Mouse (Mus musculus): ENCODE results near the gene S1pr5. TPM values are rescaled to one million over a fixed set of nuclear protein-coding genes. Genes with fewer than 3 reads are reported as not detected.

The S1pr5 gene
- polyA plus RNA-seq, 1 experiment from 2014 or later, result 0.08 TPM

- Histone ChIP-seq H3K27ac (ENCODE audit: low read depth) (peak overlapping the region; percentile 95), H3K27me3 (ENCODE audit: insufficient read depth, low read length) (no peaks in the 10 kb centered on the region), H3K9me3 (ENCODE audit: low read length) (no peaks in the 10 kb centered on the region), H3K36me3 (replicated peaks; ENCODE audit: insufficient read depth, low read length) (peaks cover 27% of the 10 kb centered on the region), H3K4me1 (ENCODE audit: insufficient read depth) (peaks cover 29% of the 10 kb centered on the region), H3K9ac (replicated peaks) (peak overlapping the region; percentile 92), H3K4me2 (ENCODE audit: low read depth, low read length) (peak overlapping the region; percentile 84), H3K4me3 (ENCODE audit: low read depth, low read length) (peak overlapping the region; percentile 81)
- 54% methylated on average over 13 of the region's 13 CpGs for WGBS (ENCODE audit: insufficient replicate concordance)
- TF ChIP-seq CTCF (IDR thresholded peaks at IDR 0.05; ENCODE audit: low read depth), result no peak
- 0 out of 2 replicates have a peak, but pooled peaks have one; percentile 5 for TF ChIP-seq EP300 (IDR thresholded peaks at IDR 0.05; ENCODE audit: low read depth)
- ATAC-seq (no peak), DNase-seq (peak; percentile 52)
These were observed 40.4 kb upstream of the S1pr5 start for GRCm38 (mm10) chr9:21288404-21289336.

GRCm38 (mm10) chr9:21287571-21288402 is 39.5 kb upstream of the S1pr5 start, which contains the start of gene Kri1:
Kri1 (minus strand) TSS chr9:21287969.
- ATAC-seq (peak; percentile 64), DNase-seq (peak; percentile 99)
- peaks cover 29% of the 10 kb centered on the region for H3K4me1 ChIP-seq (ENCODE audit: insufficient read depth)
- peak within 1 kb of the TSS; percentile 92 for H3K9ac ChIP-seq (replicated peaks)
- no peaks in the 10 kb centered on the region for H3K27me3 ChIP-seq (ENCODE audit: insufficient read depth, low read length)
- peak within 1 kb of the TSS; percentile 84 for H3K4me2 ChIP-seq (ENCODE audit: low read depth, low read length)
- no peaks in the 10 kb centered on the region for H3K9me3 ChIP-seq (ENCODE audit: low read length)
- H3K4me3 ChIP-seq (ENCODE audit: low read depth, low read length), result peak within 1 kb of the TSS; percentile 81
- peak; percentile 61 for TF ChIP-seq EP300 (IDR thresholded peaks at IDR 0.05; ENCODE audit: low read depth)
- no peak for TF ChIP-seq CTCF (IDR thresholded peaks at IDR 0.05; ENCODE audit: low read depth)
- peaks cover 29% of the 10 kb centered on the region for H3K36me3 ChIP-seq (replicated peaks; ENCODE audit: insufficient read depth, low read length)
- H3K27ac ChIP-seq (ENCODE audit: low read depth), result peak within 1 kb of the TSS; percentile 95
- under 1% methylated on average over 59 of the region's 59 CpGs for WGBS (ENCODE audit: insufficient replicate concordance)

GRCm38 (mm10) chr9:21286753-21287152 is 38.5 kb upstream of the S1pr5 start:
- H3K4me2 ChIP-seq (ENCODE audit: low read depth, low read length), result peak overlapping the region; percentile 84
- peaks cover 29% of the 10 kb centered on the region for H3K4me1 ChIP-seq (ENCODE audit: insufficient read depth)
- H3K27me3 ChIP-seq (ENCODE audit: insufficient read depth, low read length), result no peaks in the 10 kb centered on the region
- TF ChIP-seq EP300 (IDR thresholded peaks at IDR 0.05; ENCODE audit: low read depth) (no peak), CTCF (IDR thresholded peaks at IDR 0.05; ENCODE audit: low read depth) (no peak)
- H3K9ac ChIP-seq (replicated peaks), result peak overlapping the region; percentile 92
- peak overlapping the region; percentile 81 for H3K4me3 ChIP-seq (ENCODE audit: low read depth, low read length)
- no peaks in the 10 kb centered on the region for H3K9me3 ChIP-seq (ENCODE audit: low read length)
- H3K27ac ChIP-seq (ENCODE audit: low read depth), result peak overlapping the region; percentile 95
- WGBS (ENCODE audit: insufficient replicate concordance), result 11% methylated on average over 3 of the region's 3 CpGs
- ATAC-seq (no peak), DNase-seq (no peak)
- peaks cover 38% of the 10 kb centered on the region for H3K36me3 ChIP-seq (replicated peaks; ENCODE audit: insufficient read depth, low read length)

GRCm38 (mm10) chr9:21283994-21284393 is 35.8 kb upstream of the S1pr5 start:
- H3K36me3 ChIP-seq (replicated peaks; ENCODE audit: insufficient read depth, low read length), result peaks cover 59% of the 10 kb centered on the region
- DNase-seq, result no peak
- 0 out of 2 replicates have a peak, but pooled peaks have one; percentile 8 for ATAC-seq
- WGBS (ENCODE audit: insufficient replicate concordance), result 97% methylated on average over 3 of the region's 3 CpGs
- no peak overlapping the region for H3K9ac ChIP-seq (replicated peaks)
- no peaks in the 10 kb centered on the region for H3K27me3 ChIP-seq (ENCODE audit: insufficient read depth, low read length)
- H3K4me2 ChIP-seq (ENCODE audit: low read depth, low read length), result no peak overlapping the region
- H3K4me1 ChIP-seq (ENCODE audit: insufficient read depth), result peaks cover 34% of the 10 kb centered on the region
- peak overlapping the region; percentile 45; the same call in 1 of the 2 replicates for H3K27ac ChIP-seq (ENCODE audit: low read depth)
- no peaks in the 10 kb centered on the region for H3K9me3 ChIP-seq (ENCODE audit: low read length)
- no peak overlapping the region for H3K4me3 ChIP-seq (ENCODE audit: low read depth, low read length)
- TF ChIP-seq CTCF (IDR thresholded peaks at IDR 0.05; ENCODE audit: low read depth), result no peak
- no peak for TF ChIP-seq EP300 (IDR thresholded peaks at IDR 0.05; ENCODE audit: low read depth)

GRCm38 (mm10) chr9:21283591-21283990 is 35.3 kb upstream of the S1pr5 start:
- Histone ChIP-seq H3K4me1 (ENCODE audit: insufficient read depth) (peaks cover 30% of the 10 kb centered on the region), H3K36me3 (replicated peaks; ENCODE audit: insufficient read depth, low read length) (peaks cover 59% of the 10 kb centered on the region), H3K4me3 (ENCODE audit: low read depth, low read length) (no peak overlapping the region), H3K27me3 (ENCODE audit: insufficient read depth, low read length) (no peaks in the 10 kb centered on the region), H3K4me2 (ENCODE audit: low read depth, low read length) (no peak overlapping the region), H3K9ac (replicated peaks) (no peak overlapping the region), H3K9me3 (ENCODE audit: low read length) (no peaks in the 10 kb centered on the region), H3K27ac (ENCODE audit: low read depth) (peak overlapping the region; percentile 45; the same call in 1 of the 2 replicates)
- ATAC-seq (no peak), DNase-seq (no peak)
- 84% methylated on average over 5 of the region's 5 CpGs for WGBS (ENCODE audit: insufficient replicate concordance)
- TF ChIP-seq CTCF (IDR thresholded peaks at IDR 0.05; ENCODE audit: low read depth) (peak; percentile 46), EP300 (IDR thresholded peaks at IDR 0.05; ENCODE audit: low read depth) (no peak)

Data from liver, postnatal 0 days (tissue).